In genomic region chr8:73570599-73570998, GRCm38 (mm10) we compare ENCODE assay signal across 18 mouse cellular contexts.
"Had no signal": no experiment of that assay in that cellular context is flagged by ENCODE, and none has a peak within 500 bp of the region (broad histone marks: within the 10 kb centered on the region; RNA-seq: fewer than 3 reads in every experiment).

No protein-coding gene starts in this region.

- H3K27ac ChIP-seq: limb, embryonic 12.5 days; limb, embryonic 15.5 days; liver, embryonic 14.5 days; macrophage; midbrain, embryonic 13.5 days; neural tube, embryonic 12.5 days; neural tube, embryonic 15.5 days; stomach, postnatal 0 days had no signal

- DNase-seq: kidney, adult 9 months; kidney, postnatal 14 days; kidney, postnatal 4 days; liver, postnatal 0 days; lung, embryonic 14.5 days; right cerebral cortex, adult 18-20 months; right cerebral cortex, postnatal 14 days; right cerebral cortex, postnatal 4 days; thymus, adult 2 months; thymus, postnatal 25 days had no signal

- H3K4me3 ChIP-seq: limb, embryonic 12.5 days; limb, embryonic 15.5 days; midbrain, embryonic 13.5 days; neural tube, embryonic 12.5 days; neural tube, embryonic 15.5 days had no signal
